Mouse (Mus musculus) 3134 (cell line): ENCODE results near the gene Ndufa5.

Experiments
- DNase-seq: peaks from one replicate; pipeline ENCODE4 v3.0.0-alpha.2; 2011; ENCODE audit warnings: low spot score; ENCODE audit not compliant: insufficient read length; ENCODE audit errors: extremely low read depth

Ndufa5 gene

GRCm38 (mm10) chr6:24527155-24528063, at the start of gene Ndufa5:
Gene Ndufa5, minus strand, starts transcription at chr6:24528013.
- peak; percentile 90 for DNase-seq

DNA sequence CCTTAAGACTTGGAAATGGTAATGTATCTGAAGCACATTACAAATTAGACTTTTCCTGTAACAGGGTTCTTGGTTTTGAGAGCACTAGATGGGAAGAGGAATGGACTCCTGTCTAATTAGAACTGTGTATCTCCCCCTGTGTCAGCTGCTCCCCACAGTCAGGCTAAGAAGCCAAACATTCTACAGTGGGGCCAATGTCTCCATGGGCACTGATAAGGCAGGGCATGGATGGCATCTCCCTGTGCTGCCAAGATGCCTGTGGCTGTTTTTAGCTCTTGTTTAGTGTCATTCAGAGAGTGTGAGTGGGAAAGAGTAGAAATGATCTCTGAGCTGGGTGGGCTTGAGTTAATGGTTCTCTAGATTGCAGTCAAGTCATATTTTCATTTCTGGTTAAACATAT, 45.5 kb upstream of the Ndufa5 start:
- DNase-seq = no peak

DNA sequence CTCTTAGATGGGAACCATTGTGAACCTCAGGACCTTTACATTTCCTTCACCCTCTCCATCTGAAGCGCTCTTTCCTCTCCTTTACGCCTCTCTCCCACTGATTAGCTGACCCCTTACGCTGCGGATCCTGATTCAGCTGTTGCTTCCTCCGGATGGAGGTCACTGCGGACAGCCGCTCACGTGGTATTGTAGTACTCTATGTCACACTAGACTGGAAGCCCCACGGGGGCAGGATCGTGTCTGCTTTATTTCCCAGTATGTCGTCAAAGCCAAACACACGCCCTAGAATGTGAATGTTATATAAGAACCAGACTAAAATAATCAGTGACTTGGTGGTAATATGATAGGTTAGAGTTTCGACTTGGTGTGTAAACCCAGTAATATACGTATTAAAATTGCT, 44.6 kb upstream of the Ndufa5 start:
- no peak for DNase-seq

GRCm38 (mm10) chr6:24571126-24571525, 43.3 kb upstream of the Ndufa5 start:
- no peak for DNase-seq

DNA sequence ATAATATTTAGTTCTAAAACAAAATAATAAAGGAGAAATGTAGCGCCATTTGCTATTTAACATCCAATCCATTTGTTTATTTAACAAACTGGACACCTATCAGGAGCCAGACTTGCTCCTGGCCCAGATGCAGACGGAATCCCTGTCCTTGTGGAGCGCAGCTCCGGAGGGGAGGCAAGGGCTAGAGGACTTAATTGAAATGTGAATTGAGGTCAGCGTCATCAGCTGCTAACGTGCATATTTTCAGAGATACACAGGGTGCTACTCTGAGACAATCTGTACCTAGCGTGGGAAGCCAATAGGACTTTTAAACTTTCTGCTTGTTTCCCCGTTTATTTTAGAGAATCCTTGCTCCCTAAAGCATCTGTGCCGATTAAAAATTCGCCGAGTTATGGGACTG, 42.5 kb upstream of the Ndufa5 start:
- no peak for DNase-seq

GRCm38 (mm10) chr6:24569711-24570110, 41.9 kb upstream of the Ndufa5 start:
- DNase-seq = no peak

GRCm38 (mm10) chr6:24568963-24569362, 41.1 kb upstream of the Ndufa5 start:
- DNase-seq = no peak

DNA sequence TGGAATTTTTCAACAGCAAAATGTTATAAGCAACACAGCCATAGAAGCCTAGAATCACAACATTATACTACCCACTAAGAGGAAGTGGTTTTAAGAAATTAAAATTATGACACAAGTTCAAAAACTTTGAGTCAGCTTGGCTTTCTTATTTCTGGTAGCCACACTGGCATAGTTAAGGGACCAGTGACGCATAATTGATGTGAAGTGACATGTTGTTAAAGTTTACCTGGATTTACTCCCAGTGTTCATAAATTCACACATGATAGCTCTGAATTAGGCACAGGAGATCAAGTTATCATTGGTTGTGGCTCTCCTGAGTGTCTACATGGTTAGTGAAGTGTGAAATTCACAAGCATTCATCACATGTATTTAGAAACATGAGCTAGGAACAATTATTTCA, 37.1 kb upstream of the Ndufa5 start:
- no peak for DNase-seq

GRCm38 (mm10) chr6:24564081-24564480, 36.3 kb upstream of the Ndufa5 start:
- DNase-seq = no peak

DNA sequence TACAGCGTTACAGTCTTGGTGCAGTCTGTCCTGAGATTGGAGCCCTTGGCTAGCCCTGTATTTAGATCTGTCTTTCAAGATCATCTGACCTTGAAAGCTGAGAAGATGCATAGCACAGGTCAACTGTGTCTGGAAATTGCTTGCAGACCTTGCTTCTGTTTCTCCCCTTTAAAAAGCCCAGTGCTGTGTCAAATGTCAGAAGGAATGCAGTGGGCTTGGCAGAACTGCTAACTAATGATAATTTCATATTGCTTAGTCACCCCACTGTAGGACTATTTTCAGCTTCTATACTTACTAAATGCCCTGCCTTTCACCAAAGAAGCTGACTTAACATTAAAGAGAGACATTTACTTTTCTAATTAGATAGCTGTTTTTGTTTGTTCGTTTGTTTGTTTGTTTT, 27.7 kb upstream of the Ndufa5 start:
- DNase-seq = no peak

DNA sequence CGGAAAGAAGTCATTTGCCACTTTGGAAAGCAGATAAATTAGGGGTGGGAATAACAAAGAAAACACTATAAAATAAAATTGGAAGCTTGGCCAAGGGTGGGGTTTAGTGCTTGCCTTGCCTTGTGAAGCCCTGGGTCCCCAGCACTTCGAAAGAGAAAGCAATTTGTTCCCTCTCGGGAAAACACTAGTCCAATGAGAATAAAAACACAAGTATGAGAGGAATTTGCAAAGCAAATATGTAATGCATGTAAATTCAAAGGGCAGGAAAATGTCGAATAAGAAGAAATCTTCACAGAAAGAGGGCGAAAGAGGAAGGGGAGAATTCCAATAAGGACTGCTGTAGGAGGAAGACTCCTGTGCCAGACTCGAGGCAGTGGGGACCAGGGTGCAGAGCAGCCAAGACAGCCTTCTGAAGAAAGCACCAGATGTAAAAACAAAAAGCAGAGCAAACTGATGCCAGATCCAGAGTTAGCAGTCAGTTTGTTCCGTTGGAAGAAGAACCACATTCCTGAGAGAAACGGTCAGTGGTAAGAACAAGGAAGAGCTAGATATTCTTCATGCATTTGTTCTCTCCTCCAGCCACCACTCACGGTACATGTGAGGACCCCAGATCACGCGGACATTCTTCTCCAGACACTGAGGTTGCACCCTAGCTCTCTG, 26.7 kb upstream of the Ndufa5 start:
- DNase-seq = no peak

DNA sequence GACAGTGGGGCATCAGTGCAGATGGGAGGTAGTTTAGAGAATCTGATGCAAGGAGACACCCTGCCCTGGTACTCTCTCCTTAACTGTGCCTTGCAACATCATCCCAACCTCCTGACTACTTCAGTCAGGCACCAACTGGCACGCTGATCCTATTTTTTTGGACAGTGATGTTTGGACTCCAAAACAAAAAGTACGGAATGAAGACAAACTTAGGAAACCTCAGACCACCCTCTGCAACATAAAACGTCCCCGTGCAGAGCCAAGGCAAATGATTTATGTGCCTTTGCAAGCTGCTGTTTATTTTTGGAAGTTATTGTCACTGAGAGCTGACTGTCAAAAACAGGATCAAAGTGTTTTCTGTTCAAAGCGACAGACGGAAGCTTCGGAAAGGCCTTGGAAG, 24.2 kb upstream of the Ndufa5 start:
- DNase-seq = no peak

DNA sequence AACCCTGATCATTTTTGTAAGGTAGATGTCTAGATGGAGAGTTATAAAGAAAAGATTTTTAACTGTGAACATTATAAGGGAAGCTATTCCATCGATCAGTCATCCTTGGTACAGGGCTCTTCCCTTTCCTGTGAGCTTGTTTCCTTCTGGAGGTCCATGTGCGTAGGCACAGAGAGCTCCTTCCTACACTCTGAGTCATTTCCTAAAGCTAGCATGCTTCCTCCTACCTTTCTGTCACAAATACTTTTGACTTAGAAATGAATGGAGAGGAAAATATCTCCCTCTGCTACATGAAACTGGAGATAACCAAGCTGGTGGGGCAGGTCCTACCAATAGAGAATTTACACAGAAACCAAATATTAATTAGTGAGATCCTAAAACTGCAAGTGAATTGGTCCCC, 22.0 kb upstream of the Ndufa5 start:
- no peak for DNase-seq

GRCm38 (mm10) chr6:24546716-24547420, 19.1 kb upstream of the Ndufa5 start:
- DNase-seq = no peak

GRCm38 (mm10) chr6:24543119-24543591, 15.3 kb upstream of the Ndufa5 start:
- DNase-seq = no peak

GRCm38 (mm10) chr6:24542393-24542792, 14.6 kb upstream of the Ndufa5 start:
- no peak for DNase-seq

DNA sequence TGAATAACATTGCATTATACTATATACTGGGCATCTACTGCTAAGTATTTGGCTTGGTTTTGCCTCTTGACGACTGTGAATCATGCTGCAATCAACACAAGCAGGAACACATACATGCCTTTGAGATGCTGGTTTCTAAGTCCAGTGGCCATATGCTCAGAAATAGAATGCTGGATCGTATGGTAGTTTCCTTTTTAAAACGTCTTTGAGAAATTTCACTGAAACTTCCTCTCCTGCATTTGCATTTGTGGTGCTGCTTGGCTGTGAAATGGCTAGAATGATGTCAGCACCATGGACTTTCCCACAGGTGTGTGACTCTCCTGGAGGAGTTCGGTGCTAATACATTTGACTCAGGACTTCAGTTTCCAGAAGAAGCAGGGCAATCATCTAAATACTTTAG, 12.3 kb upstream of the Ndufa5 start:
- DNase-seq = no peak

GRCm38 (mm10) chr6:24538435-24538834, 10.6 kb upstream of the Ndufa5 start:
- DNase-seq = no peak

- DNase-seq = no peak
These were observed 5.0 kb upstream of the Ndufa5 start for GRCm38 (mm10) chr6:24532804-24533203.

GRCm38 (mm10) chr6:24530711-24531420, 3.1 kb upstream of the Ndufa5 start:
- DNase-seq = no peak

DNA sequence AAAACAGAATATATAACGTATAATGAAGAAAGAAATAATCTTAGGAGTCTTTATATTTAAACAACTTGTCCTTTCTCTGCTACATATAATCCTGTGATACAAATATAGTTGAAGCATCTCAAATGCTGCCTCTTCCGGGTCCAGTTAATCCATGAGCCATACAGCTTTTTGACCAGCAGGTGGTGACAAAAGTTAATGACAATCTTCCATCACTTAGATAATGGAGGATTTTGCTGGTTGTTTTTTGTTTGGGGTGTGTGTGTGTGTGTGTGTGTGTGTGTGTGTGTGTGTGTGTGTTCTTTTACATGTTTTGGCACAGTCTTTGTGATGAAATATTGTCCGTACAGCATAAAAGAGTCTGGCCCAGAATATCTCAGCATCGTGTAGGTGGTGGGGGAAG, 2.4 kb upstream of the Ndufa5 start:
- DNase-seq = no peak
